Comparison of ENCODE assay signal across 26 mouse cellular contexts in the genomic region with DNA sequence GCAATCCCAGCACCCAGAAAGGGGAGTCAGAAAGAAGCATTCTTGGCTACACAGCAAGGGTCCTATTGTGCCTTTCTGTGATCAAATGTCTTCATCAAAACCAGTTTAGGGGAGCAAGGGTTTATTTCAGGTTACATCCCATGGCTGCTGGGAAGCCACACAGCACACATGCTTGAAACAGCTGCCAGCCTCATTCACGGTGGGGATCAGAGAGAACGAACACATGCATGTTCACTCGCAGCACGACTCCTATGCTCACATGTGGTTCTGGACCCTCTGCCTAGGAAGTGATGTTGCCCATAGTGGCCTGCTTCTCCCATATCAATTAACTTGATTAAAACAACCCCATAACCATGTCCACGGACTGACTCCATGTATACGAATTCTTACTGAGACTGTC.
"Had no signal": no experiment of that assay in that cellular context is flagged by ENCODE, and none has a peak within 500 bp of the region (broad histone marks: within the 10 kb centered on the region; RNA-seq: fewer than 3 reads in every experiment).

No protein-coding gene starts in this region.

- H3K4me3 ChIP-seq: embryonic facial prominence, embryonic 10.5 days; embryonic facial prominence, embryonic 12.5 days; embryonic facial prominence, embryonic 13.5 days; embryonic facial prominence, embryonic 15.5 days; erythroblast, embryonic 14.5 days; forebrain, embryonic 10.5 days; forebrain, embryonic 12.5 days; forebrain, embryonic 13.5 days; forebrain, embryonic 15.5 days; gastrocnemius, adult 2 months; heart, adult 2 months had no signal

- DNase-seq: cerebellum, adult 8-10 months; cerebellum, adult 9-10 months; cerebellum, adult 9-11 months; cerebellum, postnatal 10 days; cerebellum, postnatal 14 days; cerebellum, postnatal 25 days; cerebellum, postnatal 36 days; embryo, embryonic 11 days; forebrain, postnatal 0 days; gastrocnemius, adult 2 months; gastrocnemius, postnatal 10 days; gastrocnemius, postnatal 14 days; gastrocnemius, postnatal 25 days; gastrocnemius, postnatal 36 days; heart, adult 11 months; heart, adult 18-20 months; heart, adult 2 months had no signal

- H3K36me3 ChIP-seq: forebrain, embryonic 12.5 days; forebrain, embryonic 15.5 days had no signal

- H3K27me3 ChIP-seq: embryonic facial prominence, embryonic 12.5 days; embryonic facial prominence, embryonic 13.5 days; embryonic facial prominence, embryonic 15.5 days; forebrain, embryonic 12.5 days; forebrain, embryonic 13.5 days; forebrain, embryonic 15.5 days had no signal

- H3K4me2 ChIP-seq: embryonic facial prominence, embryonic 12.5 days; embryonic facial prominence, embryonic 13.5 days; embryonic facial prominence, embryonic 15.5 days; forebrain, embryonic 12.5 days; forebrain, embryonic 13.5 days; forebrain, embryonic 15.5 days had no signal
